Mouse (Mus musculus): ENCODE results near the gene Ppp1r11.

The Ppp1r11 gene

DNA sequence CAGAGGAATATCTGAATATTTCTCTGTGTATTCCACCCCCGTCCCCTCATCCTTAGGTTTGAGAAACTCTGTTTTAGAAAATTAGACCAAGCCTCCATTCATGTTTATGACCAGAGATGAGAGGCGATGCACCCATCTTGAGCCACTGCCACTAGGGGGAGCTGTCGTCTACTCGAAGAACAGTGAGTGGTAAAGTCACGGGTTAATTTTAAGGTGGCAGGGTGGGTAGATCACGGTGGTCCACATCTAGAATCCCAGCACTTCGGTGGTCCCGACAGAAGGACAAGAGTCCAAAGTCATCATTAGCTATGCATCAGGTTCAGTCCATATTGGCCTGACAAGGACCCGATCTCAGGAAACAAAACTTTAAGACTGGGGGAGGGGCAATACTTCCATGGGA lies 36.5 kb downstream of the Ppp1r11 start:
- no peak for DNase-seq (ENCODE audit: low read depth, low spot score)

- DNase-seq (ENCODE audit: low read depth, low spot score), result peak; percentile 32
Measured at GRCm38 (mm10) chr17:36914108-36914507, 37.4 kb downstream of the Ppp1r11 start.

- DNase-seq (ENCODE audit: low read depth, low spot score), result no peak
Measured at GRCm38 (mm10) chr17:36912031-36912430, 39.5 kb downstream of the Ppp1r11 start.

GRCm38 (mm10) chr17:36909802-36910201 lies 41.7 kb downstream of the Ppp1r11 start:
- DNase-seq (ENCODE audit: low read depth, low spot score), result no peak

DNA sequence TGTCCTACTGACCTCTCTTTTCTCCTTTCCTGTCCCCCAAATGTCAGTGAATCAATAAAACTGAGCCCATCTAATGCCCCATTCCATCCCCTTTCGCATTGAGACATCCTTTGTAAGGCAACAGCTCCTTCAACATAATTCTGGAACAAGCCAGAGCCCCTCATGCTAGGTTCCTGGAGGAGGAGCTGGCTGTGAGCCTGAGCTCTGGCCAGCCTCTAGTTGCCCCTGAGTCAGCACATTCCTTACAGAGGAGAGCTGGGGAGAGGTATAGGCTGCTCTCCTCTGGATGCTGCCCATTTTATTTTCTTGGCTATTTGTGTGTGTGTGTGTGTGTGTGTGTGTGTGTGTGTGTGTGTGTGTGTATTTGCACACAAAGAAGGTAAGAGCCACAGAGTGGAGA lies 43.3 kb downstream of the Ppp1r11 start:
- no peak for DNase-seq (ENCODE audit: low read depth, low spot score)

DNA sequence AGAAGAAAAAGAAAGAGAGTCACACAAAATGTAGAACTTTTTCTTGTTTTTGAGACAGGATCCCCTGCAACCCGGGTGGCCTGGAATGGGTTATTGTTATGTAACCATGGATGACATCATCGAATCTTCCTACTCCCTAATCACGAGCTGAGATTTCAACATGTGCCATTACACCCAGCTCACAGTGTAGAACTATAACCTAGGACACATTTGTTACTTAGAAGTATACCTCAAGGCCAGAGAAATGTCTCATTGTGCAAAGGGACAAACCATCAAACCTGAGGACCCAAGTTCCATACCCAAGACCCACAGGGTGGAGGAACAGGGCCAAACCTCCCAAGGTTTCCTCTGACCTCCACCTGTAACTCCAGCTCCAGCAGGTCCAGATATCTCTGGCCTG lies 47.9 kb downstream of the Ppp1r11 start:
- no peak for DNase-seq (ENCODE audit: low read depth, low spot score)

DNA sequence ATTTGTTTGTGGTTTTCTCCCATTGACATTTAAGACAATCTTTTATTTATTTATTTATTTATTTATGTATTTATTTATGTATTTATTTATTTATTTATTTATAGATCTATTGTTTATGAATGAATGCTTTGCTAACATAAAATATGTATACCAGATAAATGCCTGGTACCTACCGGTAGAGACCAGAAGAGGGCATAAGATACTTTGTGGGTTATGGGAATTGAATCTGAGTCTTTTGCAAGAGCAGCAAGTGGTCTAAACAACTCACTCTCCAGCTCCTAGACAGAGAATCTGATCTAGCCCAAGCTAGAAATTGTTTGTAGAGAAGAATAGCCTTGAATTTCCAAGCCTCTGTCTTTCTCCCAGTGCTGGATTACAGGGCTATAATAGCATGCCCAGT lies 50.9 kb downstream of the Ppp1r11 start:
- DNase-seq (ENCODE audit: low read depth, low spot score), result no peak

GRCm38 (mm10) chr17:36900001-36900400 lies 51.5 kb downstream of the Ppp1r11 start:
- no peak for DNase-seq (ENCODE audit: low read depth, low spot score)

DNA sequence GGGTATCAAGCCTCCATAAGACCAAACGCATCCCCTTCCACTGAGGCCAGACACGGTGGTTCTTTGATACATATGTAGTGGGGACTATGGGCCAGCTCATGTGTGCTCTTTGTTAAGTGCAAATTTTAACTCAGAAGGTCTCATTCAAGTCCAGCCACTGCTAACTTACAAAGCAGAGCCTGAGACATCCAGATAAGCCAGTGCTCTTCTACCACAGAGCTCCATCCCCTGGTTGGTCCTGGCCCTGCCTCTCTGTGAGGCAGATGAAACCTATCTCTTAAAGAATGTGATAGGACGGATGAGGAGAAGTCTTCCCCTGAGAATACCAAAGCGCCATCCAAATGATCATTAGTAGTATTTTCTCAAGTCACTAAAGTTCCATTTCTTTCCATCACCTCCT lies 52.2 kb downstream of the Ppp1r11 start:
- DNase-seq (ENCODE audit: low read depth, low spot score), result no peak
